Mouse (Mus musculus) heart, adult 18-20 months (tissue): ENCODE measurements around the gene Ccdc151. TPM values are rescaled to one million over a fixed set of nuclear protein-coding genes. Genes with fewer than 3 reads are reported as not detected.
A peak's percentile ranks its signal among the peaks of the same experiment; 100 is the strongest.

ENCODE experiments used
- DNase-seq, 2 experiments: peaks; one replicate each; pipeline ENCODE4 v3.0.0; 2021 to 2022; ENCODE audit warnings: mixed read lengths in 1 of 2
- total RNA-seq, 2 experiments: library from RNA; stranded (reverse); gene quantifications; 2 replicates each; pipeline ENCODE4 v1.2.3; 2021

The Ccdc151 gene
- total RNA-seq, 2 experiments from 2014 or later = 0.31 TPM; not detected in 1

- DNase-seq = no peak
These were observed 44.1 kb downstream of the Ccdc151 start for GRCm38 (mm10) chr9:21958372-21958771.

DNA sequence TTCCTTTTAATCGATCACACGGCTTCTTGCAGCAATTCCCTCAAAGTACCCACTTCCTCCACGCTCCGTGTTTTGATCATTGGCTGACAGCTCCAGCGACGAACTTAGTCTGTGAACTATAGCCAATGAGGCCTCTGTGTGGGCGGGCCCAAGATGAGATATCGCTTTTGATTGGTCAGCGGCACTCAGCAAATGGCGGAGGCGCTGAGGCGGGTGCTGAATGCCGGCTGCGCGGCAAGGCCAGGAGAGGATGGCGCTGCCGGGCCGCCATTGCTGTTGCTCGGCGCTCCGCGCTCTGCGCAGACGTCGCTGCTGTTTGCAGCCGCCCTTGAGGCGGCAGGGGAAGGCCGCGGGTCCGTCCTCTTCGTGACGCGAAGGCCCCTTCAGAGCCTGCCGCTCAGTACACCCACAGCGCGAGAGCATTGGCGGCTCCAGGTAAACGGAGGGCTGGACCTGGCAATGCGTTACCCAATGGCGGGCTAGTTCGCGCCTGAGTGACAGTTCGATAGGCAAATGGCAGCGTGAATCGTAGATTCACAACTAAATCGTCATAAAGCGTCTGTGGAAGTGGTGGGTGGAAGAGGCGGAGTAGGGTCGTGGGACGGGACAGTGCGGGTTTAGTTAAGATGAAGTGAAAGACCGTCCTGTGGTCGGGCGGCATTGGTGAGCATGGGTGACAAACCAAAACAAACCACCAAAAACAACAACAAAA lies 46.7 kb downstream of the Ccdc151 start, which contains the start of gene Swsap1:
Gene Swsap1, plus strand, starts transcription at position 186 of the 712 bp plus-strand sequence.
- peak; percentile 99 to 100 for DNase-seq

DNA sequence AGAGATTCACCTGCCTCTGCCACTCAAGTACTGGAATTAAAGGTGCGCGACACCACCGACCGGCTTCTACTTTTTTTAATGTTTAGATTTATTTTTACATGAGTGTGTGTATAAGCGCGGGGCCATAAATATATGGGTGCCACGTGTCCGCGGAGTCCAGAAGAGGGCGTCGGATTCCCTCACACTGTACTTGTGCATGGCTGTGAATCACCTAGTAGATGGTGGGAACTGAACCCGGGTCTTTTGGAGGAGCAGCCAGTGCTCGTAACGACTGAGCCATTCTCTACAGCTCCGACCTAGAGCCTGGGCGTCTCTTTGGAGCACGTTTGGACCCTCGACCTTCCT lies 47.2 kb downstream of the Ccdc151 start:
- no peak for DNase-seq

DNA sequence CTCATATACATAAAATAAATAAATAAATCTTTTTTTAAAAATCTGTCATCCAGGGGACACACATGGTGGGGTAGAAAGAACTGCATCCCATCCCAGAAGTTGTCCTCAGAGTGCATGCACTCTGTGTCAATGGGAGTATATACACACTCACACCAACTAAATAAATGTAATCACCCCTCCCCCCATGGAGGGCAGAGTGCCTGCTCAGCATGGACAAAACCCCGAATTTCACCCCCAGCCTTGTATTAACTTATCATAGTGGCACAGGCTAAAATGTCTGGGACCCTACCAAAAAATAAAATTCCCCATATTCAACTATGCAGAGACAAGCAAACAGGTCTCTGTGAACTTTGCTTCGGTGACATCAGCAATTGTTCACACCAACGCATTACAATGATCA lies 47.8 kb downstream of the Ccdc151 start:
- DNase-seq = no peak

DNA sequence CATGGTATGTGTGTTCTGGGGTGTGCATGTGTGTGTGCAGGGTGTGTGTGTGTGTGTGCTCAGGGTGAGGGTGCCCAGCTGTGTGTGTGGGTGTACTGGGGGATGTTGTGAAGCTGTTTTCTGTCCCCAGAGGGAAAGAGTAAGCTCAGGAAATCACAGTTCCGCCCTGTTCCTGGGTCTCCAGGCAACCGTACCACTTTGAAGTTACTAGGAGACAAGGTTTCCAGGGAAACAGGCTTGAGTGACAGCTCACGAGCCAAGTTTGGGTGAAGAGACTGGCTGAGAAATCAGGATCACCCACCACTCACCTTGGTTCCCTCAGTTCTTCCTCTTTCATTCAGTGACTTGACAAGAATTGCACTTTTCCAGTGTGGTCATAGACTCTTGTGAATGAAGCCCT lies 48.8 kb downstream of the Ccdc151 start:
- DNase-seq = no peak

GRCm38 (mm10) chr9:21951977-21952376 lies 50.5 kb downstream of the Ccdc151 start:
- DNase-seq = no peak

DNA sequence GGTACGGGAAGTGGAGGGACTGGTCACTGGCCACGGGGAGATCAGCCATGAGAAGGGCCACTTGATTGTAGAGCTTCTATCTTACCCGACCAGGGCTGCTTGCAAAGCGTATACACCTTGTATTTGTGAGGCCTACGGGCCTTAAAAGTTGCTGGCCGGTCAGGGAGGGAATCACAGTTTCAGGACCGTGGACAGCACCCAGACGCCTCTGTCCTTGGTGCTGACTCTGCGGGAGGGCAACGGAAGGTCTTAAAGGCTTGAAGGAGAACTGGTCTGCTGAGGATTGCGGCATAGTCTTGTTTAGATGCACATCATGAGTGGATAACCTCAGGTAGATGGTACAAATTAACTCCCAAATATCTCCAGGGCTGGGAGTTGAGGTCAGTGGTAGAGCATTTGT lies 52.1 kb downstream of the Ccdc151 start:
- peak; percentile 52 to 91 for DNase-seq

DNA sequence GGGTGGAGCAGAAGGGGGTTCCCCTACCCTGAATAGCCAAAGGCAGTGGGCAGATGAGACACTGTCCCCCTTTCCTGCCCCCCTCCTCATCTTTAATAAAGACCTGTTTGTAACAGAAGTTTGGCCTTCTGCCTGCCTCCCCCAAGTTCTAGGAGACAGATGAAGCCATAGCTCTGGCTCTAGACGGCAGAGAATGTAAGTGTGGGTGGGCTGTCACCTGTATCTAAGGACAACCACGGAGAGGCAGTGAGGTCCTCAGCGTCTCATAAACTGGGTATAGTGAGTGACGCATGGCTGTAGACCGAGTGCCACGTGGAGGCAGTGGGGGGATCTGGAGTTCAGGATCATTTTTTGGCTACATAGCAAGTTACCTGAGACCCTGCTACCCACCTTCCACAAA lies 53.6 kb downstream of the Ccdc151 start:
- DNase-seq = no peak

GRCm38 (mm10) chr9:21948146-21948545 lies 54.3 kb downstream of the Ccdc151 start:
- DNase-seq = no peak

DNA sequence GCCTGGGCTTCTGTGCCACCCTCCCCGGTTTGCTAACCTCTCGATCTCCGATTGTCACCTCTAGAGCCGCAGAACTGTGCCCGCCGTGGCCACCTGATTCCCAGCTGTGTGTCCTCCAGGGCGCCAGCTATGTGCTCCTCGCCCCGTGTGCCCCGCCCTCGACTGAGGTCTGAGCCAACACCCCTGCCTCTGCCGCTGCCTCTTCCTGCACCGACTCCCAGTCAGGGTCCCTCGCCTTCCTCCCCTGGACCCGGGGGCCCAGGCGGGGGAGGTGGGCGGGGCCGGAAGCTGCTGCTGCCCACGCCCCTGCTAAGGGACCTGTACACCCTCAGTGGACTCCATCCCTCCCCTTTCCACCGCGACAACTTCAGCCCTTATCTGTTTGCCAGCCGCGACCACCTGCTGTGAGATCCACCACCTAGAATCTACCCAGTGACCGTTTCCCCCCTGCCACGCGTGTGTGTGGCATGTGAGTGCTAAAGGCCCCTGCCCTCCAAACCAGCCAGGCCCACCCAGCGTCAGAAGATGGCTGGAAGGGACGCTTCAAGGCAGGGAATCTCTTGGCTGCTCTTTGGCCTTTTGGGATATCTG lies 54.8 kb downstream of the Ccdc151 start:
- no peak for DNase-seq

DNA sequence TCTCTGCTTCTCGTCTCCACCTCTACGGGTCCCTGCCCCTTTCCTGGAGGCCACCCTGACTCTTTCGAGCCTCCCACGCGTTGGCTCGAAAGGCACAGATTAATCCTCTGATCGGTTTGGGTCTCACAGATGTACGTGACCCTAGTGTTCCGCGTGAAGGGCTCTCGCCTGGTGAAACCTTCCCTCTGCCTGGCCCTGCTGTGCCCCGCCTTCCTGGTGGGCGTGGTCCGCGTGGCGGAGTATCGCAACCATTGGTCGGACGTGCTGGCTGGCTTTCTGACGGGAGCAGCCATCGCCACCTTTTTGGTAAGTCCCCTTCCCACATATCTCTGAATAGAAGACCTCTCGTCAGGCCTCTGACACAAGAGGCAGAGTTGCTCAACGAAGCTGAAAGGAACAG lies 58.2 kb downstream of the Ccdc151 start:
- DNase-seq = no peak

DNA sequence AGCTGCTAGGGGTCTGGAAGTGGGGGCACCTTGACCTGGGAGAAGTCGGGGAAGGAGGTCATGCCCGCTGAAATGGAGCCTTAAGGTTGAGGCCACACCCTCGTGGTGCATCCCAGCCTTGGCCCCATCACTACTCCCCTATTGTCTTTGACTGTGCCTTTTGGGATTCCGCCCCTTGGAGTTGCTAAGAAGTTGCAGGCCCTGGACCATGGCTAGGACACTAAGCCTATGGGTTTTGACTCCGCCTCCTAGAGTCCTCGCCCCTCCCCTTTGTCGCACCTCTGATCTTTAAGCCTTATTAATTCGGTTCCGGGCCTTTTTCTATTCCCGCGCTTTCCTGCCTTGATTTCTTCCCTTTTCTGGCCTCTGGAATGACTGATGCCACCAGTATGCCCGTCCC lies 58.8 kb downstream of the Ccdc151 start:
- no peak for DNase-seq

- no peak for DNase-seq
These were observed 59.4 kb downstream of the Ccdc151 start for GRCm38 (mm10) chr9:21943046-21943445.

Other genes with a start within 250 kb of the Ccdc151 start
- 1 to 10 TPM; 4.7 to 6.4 TPM for gene Spc24, start 242.3 kb downstream of the Ccdc151 start, total RNA-seq
- 10 to 100 TPM; 58.1 to 60.8 TPM for gene Kank2, start 203.9 kb downstream of the Ccdc151 start, total RNA-seq
- gene Angptl8, start 167.1 kb downstream of the Ccdc151 start, total RNA-seq = under 1 TPM in 1 of 2 experiments, not detected in 1; 0.69 TPM
- 10 to 100 TPM; 24.3 to 24.6 TPM for gene Dock6, start 150.0 kb downstream of the Ccdc151 start, total RNA-seq
- 10 to 100 TPM; 16.2 to 18.2 TPM for gene Rab3d, start 84.4 kb downstream of the Ccdc151 start, total RNA-seq
- gene Ccdc159, start 75.2 kb downstream of the Ccdc151 start, total RNA-seq = 1 to 10 TPM; 3.7 to 6.0 TPM
- gene Tmem205, start 75.1 kb downstream of the Ccdc151 start, total RNA-seq = 10 to 100 TPM; 72.7 to 81.2 TPM
- 1 to 10 TPM; 2.4 to 3.0 TPM for gene Plppr2, start 65.6 kb downstream of the Ccdc151 start, total RNA-seq
- gene Swsap1, start 46.9 kb downstream of the Ccdc151 start, total RNA-seq = 1 to 10 TPM; 7.6 to 7.8 TPM
- gene Epor, start 39.1 kb downstream of the Ccdc151 start, total RNA-seq = 1 to 10 TPM in 1 of 2 experiments, under 1 TPM in 1; 0.84 to 2.1 TPM
- 1 to 10 TPM; 4.8 to 7.1 TPM for gene Rgl3, start 13.2 kb downstream of the Ccdc151 start, total RNA-seq
- 10 to 100 TPM; 58.7 to 64.6 TPM for gene Prkcsh, start 172 bp upstream of the Ccdc151 start, total RNA-seq
- gene Elavl3, start 49.4 kb upstream of the Ccdc151 start, total RNA-seq = under 1 TPM in 1 of 2 experiments, not detected in 1; 0.26 TPM
- under 1 TPM in 1 of 2 experiments, not detected in 1; 0.55 TPM for gene Gm49318, start 68.6 kb upstream of the Ccdc151 start, total RNA-seq
- gene Zfp653, start 68.7 kb upstream of the Ccdc151 start, total RNA-seq = 1 to 10 TPM; 3.8 to 3.9 TPM
- gene Ecsit, start 82.8 kb upstream of the Ccdc151 start, total RNA-seq = 100 to 1,000 TPM; 105 to 108 TPM
- 1 to 10 TPM; 7.1 to 9.8 TPM for gene Cnn1, start 96.6 kb upstream of the Ccdc151 start, total RNA-seq
- gene Elof1, start 114.5 kb upstream of the Ccdc151 start, total RNA-seq = 10 to 100 TPM; 35.2 to 36.2 TPM
- gene Acp5, start 133.1 kb upstream of the Ccdc151 start, total RNA-seq = 10 to 100 TPM in 1 of 2 experiments, 1 to 10 TPM in 1; 1.9 to 12.3 TPM
- 10 to 100 TPM; 43.8 to 55.1 TPM for gene Pigyl, start 154.2 kb upstream of the Ccdc151 start, total RNA-seq
- gene Zfp872, start 185.5 kb upstream of the Ccdc151 start, total RNA-seq = under 1 TPM; 0.13 to 0.15 TPM
- 10 to 100 TPM; 22.6 to 24.1 TPM for gene Zfp809, start 223.1 kb upstream of the Ccdc151 start, total RNA-seq